Mouse (Mus musculus) liver, embryonic 15.5 days (tissue): Measurements from ENCODE around the gene Fam3b. TPM values are rescaled to one million over a fixed set of nuclear protein-coding genes. Genes with fewer than 3 reads are reported as not detected.

Source experiments
- polyA plus RNA-seq: library from polyadenylated mRNA; unstranded; fragments of >200 nt; fragmentation: Nextera tagmentation; extraction: Ambion mirVana; gene quantifications from 2 replicates; pipeline ENCODE4 v1.2.1, GENCODE M21; 2015

Fam3b gene
- polyA plus RNA-seq, 1 experiment from 2014 or later: not detected

Other genes with a start within 250 kb of the Fam3b start
- 4.9 and 6.9 TPM in 2 replicates for gene Bace2, start 158.1 kb downstream of the Fam3b start, polyA plus RNA-seq
- 0.23 and 0.29 TPM in 2 replicates for gene Mx1, start 51.9 kb downstream of the Fam3b start, polyA plus RNA-seq
- gene Tmprss2, start 96.4 kb upstream of the Fam3b start, polyA plus RNA-seq: 4.5 and 4.7 TPM in 2 replicates
- gene Ripk4, start 249.0 kb upstream of the Fam3b start, polyA plus RNA-seq: 3.2 and 3.4 TPM in 2 replicates